Mouse (Mus musculus) ovary, postnatal 36 days (tissue): ENCODE data around the gene Cask.

Experiments used
- DNase-seq: peaks from one replicate; pipeline ENCODE4 v3.0.0; 2022; ENCODE audit warnings: low spot score, mixed read lengths

Gene Cask

GRCm38 (mm10) chrX:13718283-13718682 lies 132.9 kb downstream of the Cask start:
- DNase-seq, result no peak

GRCm38 (mm10) chrX:13716796-13717569 lies 134.2 kb downstream of the Cask start:
- DNase-seq, result no peak

- peak; percentile 8 for DNase-seq
Measured at GRCm38 (mm10) chrX:13710174-13710573, 141.0 kb downstream of the Cask start.

- DNase-seq, result peak; percentile 4
Measured at GRCm38 (mm10) chrX:13705051-13705450, 146.1 kb downstream of the Cask start.

- no peak for DNase-seq
Measured at GRCm38 (mm10) chrX:13700681-13701080, 150.5 kb downstream of the Cask start.

GRCm38 (mm10) chrX:13691865-13692264 lies 159.3 kb downstream of the Cask start:
- no peak for DNase-seq

- no peak for DNase-seq
Measured at GRCm38 (mm10) chrX:13688356-13688755, 162.8 kb downstream of the Cask start.

- no peak for DNase-seq
Measured at GRCm38 (mm10) chrX:13686589-13686988, 164.6 kb downstream of the Cask start.

- no peak for DNase-seq
Measured at GRCm38 (mm10) chrX:13681748-13682147, 169.4 kb downstream of the Cask start.

GRCm38 (mm10) chrX:13673001-13673400 lies 178.2 kb downstream of the Cask start:
- DNase-seq, result no peak

- DNase-seq, result no peak
Measured at GRCm38 (mm10) chrX:13670342-13670741, 180.8 kb downstream of the Cask start.

- no peak for DNase-seq
Measured at GRCm38 (mm10) chrX:13668867-13669266, 182.3 kb downstream of the Cask start.

GRCm38 (mm10) chrX:13661063-13661462 lies 190.1 kb downstream of the Cask start, which contains the start of gene Gpr82:
Gene Gpr82 (plus strand): TSS chrX:13661363.
- DNase-seq, result no peak

- DNase-seq, result no peak
Measured at GRCm38 (mm10) chrX:13659201-13659890, 191.8 kb downstream of the Cask start.

GRCm38 (mm10) chrX:13658616-13659140 lies 192.5 kb downstream of the Cask start:
- no peak for DNase-seq

- peak; percentile 15 for DNase-seq
Measured at GRCm38 (mm10) chrX:13656721-13657120, 194.4 kb downstream of the Cask start.

- DNase-seq, result no peak
Measured at GRCm38 (mm10) chrX:13655906-13656305, 195.3 kb downstream of the Cask start.

- no peak for DNase-seq
Measured at GRCm38 (mm10) chrX:13655005-13655421, 196.2 kb downstream of the Cask start.

- DNase-seq, result no peak
Measured at GRCm38 (mm10) chrX:13652291-13652690, 198.9 kb downstream of the Cask start.

GRCm38 (mm10) chrX:13651889-13652288 lies 199.3 kb downstream of the Cask start:
- no peak for DNase-seq

- no peak for DNase-seq
Measured at GRCm38 (mm10) chrX:13638894-13639293, 212.3 kb downstream of the Cask start.

- DNase-seq, result no peak
Measured at GRCm38 (mm10) chrX:13636398-13636797, 214.8 kb downstream of the Cask start.
